Mouse (Mus musculus): Measurements from ENCODE around the gene Klhl10. TPM values are rescaled to one million over a fixed set of nuclear protein-coding genes. Genes with fewer than 3 reads are reported as not detected.

The Klhl10 gene
- 0.58 and 0.63 TPM in 2 replicates for polyA plus RNA-seq (2016; fragmentation: Nextera tagmentation; extraction: Ambion mirVana)

GRCm38 (mm10) chr11:100441797-100442196, at the start of gene Klhl10, which contains the start of gene Nt5c3b:
Gene Klhl10 (plus strand): TSS chr11:100441917.
Gene Nt5c3b (minus strand): TSS chr11:100441808.
- WGBS: 90% methylated on average over 8 of the region's 8 CpGs
- DNase-seq (ENCODE audit: low spot score): no peak
- Histone ChIP-seq H3K4me3 (peak within 1 kb of the TSS; percentile 76), H3K36me3 (peaks cover 29% of the 10 kb centered on the region), H3K27ac (peak within 1 kb of the TSS; percentile 93), H3K4me1 (replicated peaks) (peaks cover 27% of the 10 kb centered on the region), H3K9me3 (no peaks in the 10 kb centered on the region), H3K27me3 (ENCODE audit: insufficient read depth, poor library complexity, severe bottlenecking) (no peaks in the 10 kb centered on the region)

- Histone ChIP-seq H3K9me3 (no peaks in the 10 kb centered on the region), H3K27me3 (ENCODE audit: insufficient read depth, poor library complexity, severe bottlenecking) (peaks cover 42% of the 10 kb centered on the region), H3K27ac (no peak overlapping the region), H3K36me3 (no peaks in the 10 kb centered on the region), H3K4me3 (no peak overlapping the region), H3K4me1 (replicated peaks) (peaks cover 79% of the 10 kb centered on the region)
- 78% methylated on average over 5 of the region's 5 CpGs for WGBS
- DNase-seq (ENCODE audit: low spot score): no peak
Observed at GRCm38 (mm10) chr11:100392958-100393357, 48.8 kb upstream of the Klhl10 start.

- no peak overlapping the region for H3K4me3 ChIP-seq
- DNase-seq (ENCODE audit: low spot score): no peak
- H3K27me3 ChIP-seq (ENCODE audit: insufficient read depth, poor library complexity, severe bottlenecking): peaks cover 42% of the 10 kb centered on the region
- H3K36me3 ChIP-seq: no peaks in the 10 kb centered on the region
- no peak overlapping the region for H3K27ac ChIP-seq
- H3K9me3 ChIP-seq: no peaks in the 10 kb centered on the region
- 82% methylated on average over 7 of the region's 7 CpGs for WGBS
- H3K4me1 ChIP-seq (replicated peaks): peaks cover 76% of the 10 kb centered on the region
Observed at GRCm38 (mm10) chr11:100393733-100394132, 48.0 kb upstream of the Klhl10 start.

GRCm38 (mm10) chr11:100394353-100395074, 47.2 kb upstream of the Klhl10 start:
- Histone ChIP-seq H3K4me3 (no peak overlapping the region), H3K27me3 (ENCODE audit: insufficient read depth, poor library complexity, severe bottlenecking) (peaks cover 43% of the 10 kb centered on the region), H3K4me1 (replicated peaks) (peaks cover 74% of the 10 kb centered on the region), H3K36me3 (no peaks in the 10 kb centered on the region), H3K27ac (no peak overlapping the region), H3K9me3 (no peaks in the 10 kb centered on the region)
- 78% methylated on average over 5 of the region's 5 CpGs for WGBS
- DNase-seq (ENCODE audit: low spot score): no peak

- Histone ChIP-seq H3K4me3 (peak overlapping the region; percentile 65; the same call in 1 of the 2 replicates), H3K36me3 (no peaks in the 10 kb centered on the region), H3K4me1 (replicated peaks) (peaks cover 67% of the 10 kb centered on the region), H3K9me3 (no peaks in the 10 kb centered on the region), H3K27me3 (ENCODE audit: insufficient read depth, poor library complexity, severe bottlenecking) (peaks cover 46% of the 10 kb centered on the region), H3K27ac (no peak overlapping the region)
- 36% methylated on average over 11 of the region's 11 CpGs for WGBS
- no peak for DNase-seq (ENCODE audit: low spot score)
Observed at GRCm38 (mm10) chr11:100395200-100395599, 46.5 kb upstream of the Klhl10 start.

- Histone ChIP-seq H3K4me3 (peak overlapping the region; percentile 65), H3K27ac (peak overlapping the region; percentile 60; the same call in 1 of the 2 replicates), H3K27me3 (ENCODE audit: insufficient read depth, poor library complexity, severe bottlenecking) (peaks cover 50% of the 10 kb centered on the region), H3K36me3 (no peaks in the 10 kb centered on the region), H3K9me3 (no peaks in the 10 kb centered on the region), H3K4me1 (replicated peaks) (peaks cover 58% of the 10 kb centered on the region)
- DNase-seq (ENCODE audit: low spot score): peak; percentile 23
- WGBS: 35% methylated on average over 17 of the region's 17 CpGs
Observed at GRCm38 (mm10) chr11:100395861-100396631, 45.7 kb upstream of the Klhl10 start.

- peaks cover 50% of the 10 kb centered on the region for H3K27me3 ChIP-seq (ENCODE audit: insufficient read depth, poor library complexity, severe bottlenecking)
- peak overlapping the region; percentile 89 for H3K27ac ChIP-seq
- peaks cover 59% of the 10 kb centered on the region for H3K4me1 ChIP-seq (replicated peaks)
- no peaks in the 10 kb centered on the region for H3K9me3 ChIP-seq
- peak; percentile 39 for DNase-seq (ENCODE audit: low spot score)
- WGBS: 3% methylated on average over 42 of the region's 42 CpGs
- no peaks in the 10 kb centered on the region for H3K36me3 ChIP-seq
- peak overlapping the region; percentile 65 for H3K4me3 ChIP-seq
Observed at GRCm38 (mm10) chr11:100396886-100397599, 44.7 kb upstream of the Klhl10 start.

- DNase-seq (ENCODE audit: low spot score): peak; percentile 99
- H3K4me3 ChIP-seq: peak within 1 kb of the TSS; percentile 65
- H3K27ac ChIP-seq: peak within 1 kb of the TSS; percentile 89
- H3K4me1 ChIP-seq (replicated peaks): peaks cover 62% of the 10 kb centered on the region
- no peaks in the 10 kb centered on the region for H3K36me3 ChIP-seq
- peaks cover 50% of the 10 kb centered on the region for H3K27me3 ChIP-seq (ENCODE audit: insufficient read depth, poor library complexity, severe bottlenecking)
- under 1% methylated on average over 37 of the region's 37 CpGs for WGBS
- H3K9me3 ChIP-seq: no peaks in the 10 kb centered on the region
Observed at GRCm38 (mm10) chr11:100397600-100398389, 43.9 kb upstream of the Klhl10 start, which contains the start of gene Jup. Gene Jup (minus strand): TSS chr11:100397763.

- no peaks in the 10 kb centered on the region for H3K9me3 ChIP-seq
- no peaks in the 10 kb centered on the region for H3K36me3 ChIP-seq
- peaks cover 62% of the 10 kb centered on the region for H3K4me1 ChIP-seq (replicated peaks)
- H3K4me3 ChIP-seq: no peak overlapping the region
- WGBS: 94% methylated on average over 7 of the region's 7 CpGs
- peaks cover 46% of the 10 kb centered on the region for H3K27me3 ChIP-seq (ENCODE audit: insufficient read depth, poor library complexity, severe bottlenecking)
- H3K27ac ChIP-seq: no peak overlapping the region
- DNase-seq (ENCODE audit: low spot score): no peak
Observed at GRCm38 (mm10) chr11:100398517-100398916, 43.2 kb upstream of the Klhl10 start.

GRCm38 (mm10) chr11:100399320-100399719, 42.4 kb upstream of the Klhl10 start:
- H3K4me3 ChIP-seq: no peak overlapping the region
- no peak for DNase-seq (ENCODE audit: low spot score)
- peaks cover 39% of the 10 kb centered on the region for H3K27me3 ChIP-seq (ENCODE audit: insufficient read depth, poor library complexity, severe bottlenecking)
- H3K4me1 ChIP-seq (replicated peaks): peaks cover 61% of the 10 kb centered on the region
- 78% methylated on average over 9 of the region's 9 CpGs for WGBS
- H3K36me3 ChIP-seq: no peaks in the 10 kb centered on the region
- H3K27ac ChIP-seq: no peak overlapping the region
- H3K9me3 ChIP-seq: no peaks in the 10 kb centered on the region

GRCm38 (mm10) chr11:100399727-100400538, 41.8 kb upstream of the Klhl10 start:
- Histone ChIP-seq H3K27ac (no peak overlapping the region), H3K4me3 (no peak overlapping the region), H3K4me1 (replicated peaks) (peaks cover 59% of the 10 kb centered on the region), H3K36me3 (no peaks in the 10 kb centered on the region), H3K9me3 (no peaks in the 10 kb centered on the region), H3K27me3 (ENCODE audit: insufficient read depth, poor library complexity, severe bottlenecking) (peaks cover 33% of the 10 kb centered on the region)
- WGBS: 78% methylated on average over 12 of the region's 12 CpGs
- no peak for DNase-seq (ENCODE audit: low spot score)
